Mouse (Mus musculus): ENCODE measurements at regions not wholly inside any gene's neighbourhood (a gene's known extent, or its start where the extent isn't known, plus 50 kb on each side); places are given as distances from the start of the nearest gene placed in this dataset.
"Not testable (repeated sequence)": the region's sequence is repeated elsewhere in the genome, so short reads cannot be mapped to it uniquely, and the experiment has no call there.

GRCm38 (mm10) chr12:56058463-56058862 is 222.3 kb downstream of the Brms1l start:
- peak; percentile 49 for DNase-seq

GRCm38 (mm10) chr12:56055382-56055781 is 219.3 kb downstream of the Brms1l start:
- no peak for DNase-seq

- no peak for DNase-seq
Observed at GRCm38 (mm10) chr12:56046050-56046449, 209.9 kb downstream of the Brms1l start.

- no peak for DNase-seq
Observed at GRCm38 (mm10) chr12:56020954-56021514, 184.9 kb downstream of the Brms1l start.

- DNase-seq, result no peak
Observed at GRCm38 (mm10) chr12:56020547-56020946, 184.4 kb downstream of the Brms1l start.

- DNase-seq, result no peak
Observed at GRCm38 (mm10) chr12:56009976-56010375, 173.9 kb downstream of the Brms1l start.

GRCm38 (mm10) chr12:56005846-56006245 is 169.7 kb downstream of the Brms1l start:
- no peak for DNase-seq

- DNase-seq, result no peak
Observed at GRCm38 (mm10) chr12:56005321-56005720, 169.2 kb downstream of the Brms1l start.

GRCm38 (mm10) chr12:56004479-56004878 is 168.4 kb downstream of the Brms1l start:
- DNase-seq, result no peak

GRCm38 (mm10) chr12:56003561-56003960 is 167.4 kb downstream of the Brms1l start:
- no peak for DNase-seq

- no peak for DNase-seq
Observed at GRCm38 (mm10) chr12:55996585-55997377, 160.7 kb downstream of the Brms1l start.

- no peak for DNase-seq
Observed at GRCm38 (mm10) chr12:55983565-55984351, 147.6 kb downstream of the Brms1l start.

- DNase-seq, result no peak
Observed at GRCm38 (mm10) chr12:55983128-55983527, 147.0 kb downstream of the Brms1l start.

GRCm38 (mm10) chr12:55974262-55974661 is 138.1 kb downstream of the Brms1l start:
- no peak for DNase-seq

GRCm38 (mm10) chr12:55959319-55959718 is 123.2 kb downstream of the Brms1l start:
- not testable (repeated sequence) for DNase-seq

GRCm38 (mm10) chr12:55940566-55940965 is 104.4 kb downstream of the Brms1l start:
- DNase-seq, result no peak

GRCm38 (mm10) chr12:55939281-55940142 is 103.4 kb downstream of the Brms1l start:
- no peak for DNase-seq

GRCm38 (mm10) chr12:55934172-55934571 is 98.0 kb downstream of the Brms1l start:
- DNase-seq, result no peak

- no peak for DNase-seq
Observed at GRCm38 (mm10) chr12:55933417-55933816, 97.3 kb downstream of the Brms1l start.

- DNase-seq, result no peak
Observed at GRCm38 (mm10) chr12:55930468-55930867, 94.3 kb downstream of the Brms1l start.

GRCm38 (mm10) chr12:55926974-55927321 is 90.8 kb downstream of the Brms1l start:
- no peak for DNase-seq

- DNase-seq, result no peak
Observed at GRCm38 (mm10) chr12:55926276-55926973, 90.3 kb downstream of the Brms1l start.
